Comparison of ENCODE assay signal across 16 mouse cellular contexts in the genomic region with DNA sequence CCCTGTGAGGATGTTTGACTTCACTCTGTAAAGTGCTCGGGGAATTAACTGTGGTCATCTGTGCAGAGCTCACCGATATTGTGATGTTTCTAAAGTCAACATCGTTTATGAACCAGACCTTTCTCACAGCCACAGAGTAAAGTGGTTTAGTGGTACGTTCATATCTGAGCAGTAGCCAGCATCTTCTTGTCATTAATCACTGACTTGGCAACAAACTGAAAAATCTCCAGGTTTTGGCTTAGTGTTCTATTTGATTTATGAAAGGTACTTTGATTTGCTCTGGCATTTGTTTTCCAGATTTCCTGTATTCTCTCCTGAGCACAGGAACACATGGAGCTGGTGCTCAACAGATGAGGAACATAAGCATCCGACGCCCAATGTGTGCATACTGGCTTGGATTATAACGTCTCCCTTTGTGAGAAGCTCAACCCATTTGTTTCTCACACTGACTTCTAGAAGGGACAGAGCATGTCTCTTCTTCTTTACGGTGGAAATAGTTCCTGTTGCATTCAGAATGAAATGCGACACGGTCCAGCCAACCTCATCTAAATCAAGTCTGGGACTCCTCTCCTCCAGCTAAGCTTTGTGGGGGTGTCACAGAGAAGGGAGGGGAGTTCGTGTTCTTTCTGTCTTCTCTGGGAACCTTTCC. TPM values are rescaled to one million over a fixed set of nuclear protein-coding genes. Genes with fewer than 3 reads are reported as not detected.
A peak's percentile ranks its signal among the peaks of the same experiment; 100 is the strongest.
DNase-seq lines count a peak whose midpoint lies in the region; ATAC-seq and TF ChIP-seq lines count a peak whose summit lies in the region.
"Had no signal": no experiment of that assay in that cellular context is flagged by ENCODE, and none has a peak within 500 bp of the region (broad histone marks: within the 10 kb centered on the region; RNA-seq: fewer than 3 reads in every experiment).

No protein-coding gene starts in this region.

- WGBS in lung, postnatal 0 days = 55% methylated on average over 11 of the region's 11 CpGs
- WGBS in intestine, embryonic 15.5 days = 52% methylated on average over 11 of the region's 11 CpGs
- 43% methylated on average over 11 of the region's 11 CpGs for WGBS in stomach, postnatal 0 days

- no peak for TF ChIP-seq CTCF in gastrocnemius, adult 2 months (IDR thresholded peaks at IDR 0.05)
- no peak for TF ChIP-seq CTCF in lung, postnatal 0 days (IDR thresholded peaks at IDR 0.05)
- TF ChIP-seq CTCF in stomach, postnatal 0 days (IDR thresholded peaks at IDR 0.05; ENCODE audit: low read depth) = no peak

- H3K4me3 ChIP-seq in gastrocnemius, adult 2 months = no peak overlapping the region
- no peak overlapping the region for H3K4me3 ChIP-seq in lung, postnatal 0 days (ENCODE audit: low read depth, low read length)
- no peak overlapping the region for H3K4me3 ChIP-seq in intestine, embryonic 15.5 days (replicated peaks)
- H3K4me3 ChIP-seq in stomach, postnatal 0 days (ENCODE audit: low read depth, low read length) = no peak overlapping the region
- H3K4me3 ChIP-seq: midbrain, embryonic 12.5 days had no signal

- H3K4me2 ChIP-seq in lung, postnatal 0 days (replicated peaks; ENCODE audit: low read depth, low read length) = no peak overlapping the region
- H3K4me2 ChIP-seq in intestine, embryonic 15.5 days (replicated peaks) = no peak overlapping the region
- no peak overlapping the region for H3K4me2 ChIP-seq in stomach, postnatal 0 days (replicated peaks; ENCODE audit: low read depth)
- H3K4me2 ChIP-seq: midbrain, embryonic 12.5 days had no signal

- H3K36me3 ChIP-seq in lung, postnatal 0 days (ENCODE audit: insufficient read depth, low read length) = no peaks in the 10 kb centered on the region
- no peaks in the 10 kb centered on the region for H3K36me3 ChIP-seq in intestine, embryonic 15.5 days
- H3K36me3 ChIP-seq in stomach, postnatal 0 days (ENCODE audit: control insufficient read depth, insufficient read depth, low read length) = no peaks in the 10 kb centered on the region; the same call in 1 of the 2 replicates

- H3K27ac ChIP-seq in gastrocnemius, adult 2 months = peak overlapping the region; percentile 16; the same call in 1 of the 2 replicates
- peak overlapping the region; percentile 11; the same call in 1 of the 2 replicates for H3K27ac ChIP-seq in lung, postnatal 0 days (ENCODE audit: low read length)
- peak overlapping the region; percentile 62; the same call in 1 of the 2 replicates for H3K27ac ChIP-seq in intestine, embryonic 15.5 days
- H3K27ac ChIP-seq in stomach, postnatal 0 days (replicated peaks) = peak overlapping the region; percentile 81
- H3K27ac ChIP-seq: liver, embryonic 14.5 days; midbrain, embryonic 12.5 days had no signal

- TF ChIP-seq EP300 in lung, postnatal 0 days (IDR thresholded peaks at IDR 0.05) = no peak
- TF ChIP-seq EP300 in stomach, postnatal 0 days (optimal IDR thresholded peaks at IDR 0.05) = no peak

- no peak; the same call in 1 of the 2 replicates for ATAC-seq in lung, postnatal 0 days
- ATAC-seq in intestine, embryonic 15.5 days = no peak
- ATAC-seq in stomach, postnatal 0 days (ENCODE audit: low FRiP score, low TSS enrichment) = no peak
- ATAC-seq: forebrain, embryonic 14.5 days; Patski had no signal

- no peaks in the 10 kb centered on the region for H3K27me3 ChIP-seq in lung, postnatal 0 days (replicated peaks; ENCODE audit: insufficient read depth, low read length)
- H3K27me3 ChIP-seq in intestine, embryonic 15.5 days (replicated peaks) = no peaks in the 10 kb centered on the region
- H3K27me3 ChIP-seq in stomach, postnatal 0 days (ENCODE audit: control insufficient read depth, insufficient read depth, low read length) = no peaks in the 10 kb centered on the region
- H3K27me3 ChIP-seq: midbrain, embryonic 12.5 days; Patski had no signal

- no peak for DNase-seq in gastrocnemius, adult 2 months
- DNase-seq in gastrocnemius, adult 18-20 months (ENCODE audit: low spot score) = no peak
- DNase-seq in lung, postnatal 0 days (ENCODE audit: low spot score) = no peak
- no peak for DNase-seq in lung, postnatal 25 days (ENCODE audit: low spot score)
- no peak for DNase-seq in stomach, postnatal 0 days (ENCODE audit: low spot score)
- no peak for DNase-seq in ovary, adult 18-20 months (ENCODE audit: low spot score)
- no peak for DNase-seq in kidney, postnatal 14 days
- DNase-seq: cerebellum, adult 8-10 months; heart, adult 11 months; right cerebral cortex, postnatal 14 days; thymus, postnatal 4 days had no signal

- no peak overlapping the region for H3K9ac ChIP-seq in lung, postnatal 0 days (replicated peaks; ENCODE audit: low read depth)
- no peak overlapping the region for H3K9ac ChIP-seq in intestine, embryonic 15.5 days
- H3K9ac ChIP-seq in stomach, postnatal 0 days (ENCODE audit: low read length) = no peak overlapping the region
- H3K9ac ChIP-seq: liver, embryonic 14.5 days; midbrain, embryonic 12.5 days had no signal

- intact Hi-C loops in gastrocnemius, adult 2 months (cut with DNase I) = no loop called here

- peaks cover 10% of the 10 kb centered on the region; the same call in 1 of the 2 replicates for H3K4me1 ChIP-seq in lung, postnatal 0 days (ENCODE audit: insufficient read depth, low read depth, low read length)
- peaks cover 16% of the 10 kb centered on the region; the same call in 1 of the 2 replicates for H3K4me1 ChIP-seq in intestine, embryonic 15.5 days (replicated peaks)
- H3K4me1 ChIP-seq in stomach, postnatal 0 days (replicated peaks; ENCODE audit: control insufficient read depth, insufficient read depth) = peaks cover 2% of the 10 kb centered on the region
- H3K4me1 ChIP-seq: midbrain, embryonic 12.5 days had no signal

- no peaks in the 10 kb centered on the region for H3K9me3 ChIP-seq in lung, postnatal 0 days (ENCODE audit: low read length)
- H3K9me3 ChIP-seq in intestine, embryonic 15.5 days = no peaks in the 10 kb centered on the region
- no peaks in the 10 kb centered on the region for H3K9me3 ChIP-seq in stomach, postnatal 0 days (ENCODE audit: control insufficient read depth, low read length)
- H3K9me3 ChIP-seq: midbrain, embryonic 12.5 days had no signal

RNA-seq across cellular contexts. Expression of gene Antxr1, which starts 50.8 kb away (rescaled TPM):
- 10 to 100 TPM in 1 of 2 experiments, 1 to 10 TPM in 1; 6.2 to 15.9 TPM for total RNA-seq in gastrocnemius, adult 2 months (2021)
- 1 to 10 TPM; 5.7 to 7.3 TPM for total RNA-seq in gastrocnemius, adult 18-20 months (2021)
- 11.7 and 13.9 TPM in 2 replicates for polyA plus RNA-seq in lung, postnatal 0 days (2015; fragmentation: Nextera tagmentation; extraction: Ambion mirVana)
- 5.9 and 6.5 TPM in 2 replicates for polyA plus RNA-seq in intestine, embryonic 15.5 days (2015; fragmentation: Nextera tagmentation; extraction: Ambion mirVana)
- polyA plus RNA-seq in stomach, postnatal 0 days (2015; fragmentation: Nextera tagmentation; extraction: Ambion mirVana) = 5.9 and 6.9 TPM in 2 replicates

Comparison
In these comparisons a context has a peak if more than half of its experiments do, and no peak if none do; other contexts are left out.
1. H3K27ac ChIP-seq: peak in every context shown above with its lines; median percentile 81 in stomach, postnatal 0 days; 62 in intestine, embryonic 15.5 days; 16 in gastrocnemius, adult 2 months; 11 in lung, postnatal 0 days.